Mouse (Mus musculus): ENCODE measurements at regions not wholly inside any gene's neighbourhood (a gene's known extent, or its start where the extent isn't known, plus 50 kb on each side); places are given as distances from the start of the nearest gene placed in this dataset.

DNA sequence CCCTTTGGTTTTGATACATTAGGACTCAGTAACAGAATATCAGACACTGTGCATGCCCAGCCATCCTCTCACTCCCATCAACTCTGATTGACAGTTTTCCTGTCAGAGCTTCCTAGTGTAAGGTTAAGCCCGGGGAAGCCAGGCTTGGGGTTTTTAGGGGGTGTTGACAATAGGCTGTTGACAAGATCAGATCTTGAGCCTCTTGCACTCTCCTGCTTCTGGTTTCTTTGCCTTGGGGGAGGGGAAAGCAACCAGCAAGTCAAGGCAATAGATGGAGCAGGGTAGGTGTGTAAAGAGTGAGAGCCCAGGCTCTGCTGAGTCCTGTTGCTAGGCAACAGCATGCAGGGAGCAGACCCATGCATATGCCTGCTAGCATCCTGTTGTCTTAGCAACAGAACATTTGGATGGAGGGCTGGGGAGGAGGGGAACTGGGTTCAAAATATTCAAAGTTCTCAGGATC, 410.5 kb downstream of the Igsf11 start:
- no peak for TF ChIP-seq RCOR1 (conservative IDR thresholded peaks at IDR 0.05; ENCODE audit: low read depth, low read length)
- no peak for TF ChIP-seq JUN (IDR thresholded peaks at IDR 0.05; ENCODE audit: insufficient read depth, low read depth, low read length)
- no peak for TF ChIP-seq POLR2A (IDR thresholded peaks at IDR 0.05; ENCODE audit: low read depth, low read length)
- no peak for TF ChIP-seq CTCF (conservative IDR thresholded peaks at IDR 0.05 in 1 of 2, IDR thresholded peaks at IDR 0.05 in 1 of 2; ENCODE audit: low read depth in 2 of 2, low read length in 2 of 2)
- no peak for TF ChIP-seq SIN3A (IDR thresholded peaks at IDR 0.05; ENCODE audit: low read length)
- no peak for TF ChIP-seq NELFE (IDR thresholded peaks at IDR 0.05; ENCODE audit: low read depth, low read length)
- no peak for TF ChIP-seq EP300 (IDR thresholded peaks at IDR 0.05; ENCODE audit: low read length)
- TF ChIP-seq MAFK (IDR thresholded peaks at IDR 0.05; ENCODE audit: insufficient replicate concordance, low read length) = no peak
- TF ChIP-seq ZMIZ1 (IDR thresholded peaks at IDR 0.05; ENCODE audit: low read depth, low read length) = no peak
- TF ChIP-seq BHLHE40 (IDR thresholded peaks at IDR 0.05; ENCODE audit: low read depth, low read length) = no peak
- no peak for TF ChIP-seq HCFC1 (IDR thresholded peaks at IDR 0.05; ENCODE audit: low read depth, low read length)
